Mouse (Mus musculus): ENCODE results near the gene Ces1b. TPM values are rescaled to one million over a fixed set of nuclear protein-coding genes. Genes with fewer than 3 reads are reported as not detected.

Gene Ces1b
- total and polyA plus RNA-seq, 3 experiments = not detected

GRCm38 (mm10) chr8:93088686-93089122 lies 8.9 kb upstream of the Ces1b start:
- Histone ChIP-seq H3K4me1 (ENCODE audit: control insufficient read depth in 1 of 2, insufficient read depth in 2 of 2, low read length in 2 of 2) (no peaks in the 10 kb centered on the region), H3K27me3 (ENCODE audit: control insufficient read depth in 1 of 2, insufficient read depth in 2 of 2, low read length in 2 of 2) (no peaks in the 10 kb centered on the region), H3K4me3 (ENCODE audit: control insufficient read depth in 1 of 2, insufficient read depth in 1 of 2, low read depth in 2 of 2, low read length in 2 of 2) (no peak overlapping the region), H3K9ac (ENCODE audit: control insufficient read depth, low read depth, low read length, poor library complexity, severe bottlenecking) (no peak overlapping the region), H3K27ac (ENCODE audit: control insufficient read depth, low read depth, low read length) (no peak overlapping the region), H3K79me2 (ENCODE audit: control insufficient read depth, insufficient read depth, low read length, poor library complexity) (no peaks in the 10 kb centered on the region), H3K36me3 (ENCODE audit: control insufficient read depth in 1 of 2, insufficient read depth in 2 of 2, low read length in 2 of 2) (no peaks in the 10 kb centered on the region), H3K9me3 (replicated peaks; ENCODE audit: insufficient read depth, low read length) (no peaks in the 10 kb centered on the region)
- TF ChIP-seq JUND (IDR thresholded peaks at IDR 0.05; ENCODE audit: low read depth, low read length) (no peak), RCOR1 (IDR thresholded peaks at IDR 0.05; ENCODE audit: low read depth, low read length) (no peak), MXI1 (IDR thresholded peaks at IDR 0.05; ENCODE audit: low read depth, low read length) (no peak), SIN3A (IDR thresholded peaks at IDR 0.05; ENCODE audit: low read length) (no peak), USF1 (IDR thresholded peaks at IDR 0.05; ENCODE audit: low read depth, low read length) (no peak), HCFC1 (IDR thresholded peaks at IDR 0.05; ENCODE audit: low read depth, low read length) (no peak), POLR2AphosphoS5 (IDR thresholded peaks at IDR 0.05; ENCODE audit: borderline replicate concordance, low read depth, low read length) (no peak)
- DNase-seq (ENCODE audit: low read depth, low spot score) = no peak

DNA sequence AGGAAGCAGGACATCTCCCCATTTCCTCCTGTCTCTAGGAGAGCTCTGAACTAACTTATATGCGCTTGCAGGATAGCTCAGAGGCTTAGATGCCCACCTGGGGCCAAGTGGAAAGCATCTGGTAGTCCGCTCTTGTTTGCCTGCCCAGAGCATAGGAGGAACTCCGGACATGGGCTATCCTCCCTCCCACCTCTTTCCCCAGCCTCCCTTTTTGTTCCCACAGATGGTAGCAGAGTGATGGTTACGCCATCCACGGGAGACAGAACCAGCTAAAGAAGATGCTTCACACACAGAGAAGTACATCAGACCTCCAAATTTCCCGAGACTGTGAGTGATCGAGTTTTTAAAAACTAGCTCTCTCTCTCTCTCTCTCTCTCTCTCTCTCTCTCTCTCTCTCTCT lies 8.4 kb upstream of the Ces1b start:
- DNase-seq (ENCODE audit: low read depth, low spot score) = no peak
- no peak overlapping the region for H3K27ac ChIP-seq (ENCODE audit: control insufficient read depth, low read depth, low read length)
- H3K9ac ChIP-seq (ENCODE audit: control insufficient read depth, low read depth, low read length, poor library complexity, severe bottlenecking) = no peak overlapping the region
- H3K79me2 ChIP-seq (ENCODE audit: control insufficient read depth, insufficient read depth, low read length, poor library complexity) = no peaks in the 10 kb centered on the region
- no peak for TF ChIP-seq EP300 (IDR thresholded peaks at IDR 0.05; ENCODE audit: low read depth in 1 of 2, low read length in 2 of 2)
- TF ChIP-seq MYB (IDR thresholded peaks at IDR 0.05; ENCODE audit: low read depth, low read length) = no peak
- no peak for TF ChIP-seq MAFK (IDR thresholded peaks at IDR 0.05; ENCODE audit: borderline replicate concordance, low read depth, low read length)
- no peak for TF ChIP-seq TAL1 (IDR thresholded peaks at IDR 0.05; ENCODE audit: low read length)
- no peak for TF ChIP-seq POLR2A (IDR thresholded peaks at IDR 0.05; ENCODE audit: control insufficient read depth in 1 of 2, insufficient read depth in 1 of 2, low read depth in 1 of 2, low read length in 2 of 2, poor library complexity in 1 of 2)
- TF ChIP-seq CHD2 (IDR thresholded peaks at IDR 0.05; ENCODE audit: low read length) = no peak
- no peak for TF ChIP-seq ETS1 (IDR thresholded peaks at IDR 0.05; ENCODE audit: low read depth, low read length)
- TF ChIP-seq ZNF384 (IDR thresholded peaks at IDR 0.05; ENCODE audit: low read depth, low read length) = no peak
- TF ChIP-seq ZMIZ1 (IDR thresholded peaks at IDR 0.05; ENCODE audit: low read depth, low read length) = no peak
- TF ChIP-seq RCOR1 (IDR thresholded peaks at IDR 0.05; ENCODE audit: low read depth, low read length) = no peak
- no peaks in the 10 kb centered on the region for H3K27me3 ChIP-seq (ENCODE audit: control insufficient read depth in 1 of 2, insufficient read depth in 2 of 2, low read length in 2 of 2)
- H3K4me1 ChIP-seq (ENCODE audit: control insufficient read depth in 1 of 2, insufficient read depth in 2 of 2, low read length in 2 of 2) = no peaks in the 10 kb centered on the region
- no peak overlapping the region for H3K4me3 ChIP-seq (ENCODE audit: control insufficient read depth in 1 of 2, insufficient read depth in 1 of 2, low read depth in 2 of 2, low read length in 2 of 2)
- H3K36me3 ChIP-seq (ENCODE audit: control insufficient read depth in 1 of 2, insufficient read depth in 2 of 2, low read length in 2 of 2) = no peaks in the 10 kb centered on the region
- no peaks in the 10 kb centered on the region for H3K9me3 ChIP-seq (replicated peaks; ENCODE audit: insufficient read depth, low read length)

DNA sequence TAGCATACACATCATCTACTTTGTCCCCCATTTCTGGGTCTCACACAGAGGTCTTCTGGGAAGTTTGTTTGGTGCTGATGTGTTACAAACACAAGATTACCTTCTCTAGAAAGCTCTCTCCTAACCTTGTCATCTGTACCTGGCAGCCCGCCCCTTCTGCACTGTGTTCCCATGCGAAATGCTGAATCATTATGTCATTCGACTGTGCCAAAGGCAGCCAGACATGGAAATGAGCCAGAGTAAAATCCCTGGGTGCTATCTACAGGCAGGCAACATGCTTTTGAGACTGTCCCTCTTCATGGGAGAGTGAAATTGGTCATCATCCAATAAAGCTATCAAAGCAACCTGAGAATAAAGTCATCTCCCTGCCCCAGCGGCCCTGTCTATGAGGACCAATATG lies 4.6 kb downstream of the Ces1b start:
- Histone ChIP-seq H3K4me3 (ENCODE audit: control insufficient read depth in 1 of 2, insufficient read depth in 1 of 2, low read depth in 2 of 2, low read length in 2 of 2) (no peak overlapping the region), H3K9me3 (replicated peaks; ENCODE audit: insufficient read depth, low read length) (no peaks in the 10 kb centered on the region), H3K36me3 (ENCODE audit: control insufficient read depth in 1 of 2, insufficient read depth in 2 of 2, low read length in 2 of 2) (no peaks in the 10 kb centered on the region), H3K4me1 (ENCODE audit: control insufficient read depth in 1 of 2, insufficient read depth in 2 of 2, low read length in 2 of 2) (no peaks in the 10 kb centered on the region), H3K27ac (ENCODE audit: control insufficient read depth, low read depth, low read length) (no peak overlapping the region), H3K27me3 (ENCODE audit: control insufficient read depth in 1 of 2, insufficient read depth in 2 of 2, low read length in 2 of 2) (no peaks in the 10 kb centered on the region), H3K9ac (ENCODE audit: control insufficient read depth, low read depth, low read length, poor library complexity, severe bottlenecking) (no peak overlapping the region), H3K79me2 (ENCODE audit: control insufficient read depth, insufficient read depth, low read length, poor library complexity) (no peaks in the 10 kb centered on the region)
- no peak for DNase-seq (ENCODE audit: low read depth, low spot score)
- TF ChIP-seq EP300 (IDR thresholded peaks at IDR 0.05; ENCODE audit: low read depth in 1 of 2, low read length in 2 of 2) = no peak
- no peak for TF ChIP-seq ELF1 (IDR thresholded peaks at IDR 0.05; ENCODE audit: low read depth, low read length)
- no peak for TF ChIP-seq MYB (IDR thresholded peaks at IDR 0.05; ENCODE audit: low read depth, low read length)
- TF ChIP-seq MAZ (IDR thresholded peaks at IDR 0.05; ENCODE audit: low read depth, low read length) = no peak
- no peak for TF ChIP-seq ZKSCAN1 (IDR thresholded peaks at IDR 0.05; ENCODE audit: low read depth, low read length)
- no peak for TF ChIP-seq KAT2A (conservative IDR thresholded peaks at IDR 0.05; ENCODE audit: low read depth, low read length)

Measured in MEL (cell line).